Mouse (Mus musculus) ES-E14 (cell line): Measurements from ENCODE around the gene Bmp7. TPM values are rescaled to one million over a fixed set of nuclear protein-coding genes. Genes with fewer than 3 reads are reported as not detected.
A peak's percentile ranks its signal among the peaks of the same experiment; 100 is the strongest.

ENCODE experiments used
- DNase-seq: peaks from one replicate; pipeline ENCODE4 v3.0.0-alpha.2; 2013; ENCODE audit warnings: low read depth, low spot score
- H3K27ac ChIP-seq: 2 replicates; pipeline ENCODE4 v1.5.1; 2012; ENCODE audit warnings: low read depth, mild to moderate bottlenecking, low read length, moderate library complexity, mixed read lengths; ENCODE audit not compliant: poor library complexity, insufficient read depth, severe bottlenecking
- H3K36me3 ChIP-seq: 2 replicates; pipeline ENCODE4 v1.6.1; 2012; ENCODE audit warnings: mild to moderate bottlenecking, low read length, moderate library complexity, mixed read lengths; ENCODE audit not compliant: control insufficient read depth, poor library complexity, insufficient read depth, severe bottlenecking
- H3K4me1 ChIP-seq, 2 experiments: fragments of 150-350 bp in 1 of 2; sonication (generic) in 1 of 2; 2 replicates each; pipeline ENCODE4 v1.6.1; 2012; ENCODE audit warnings: low read length in 2 of 2, mild to moderate bottlenecking in 1 of 2, mixed read lengths in 1 of 2; ENCODE audit not compliant: control insufficient read depth in 2 of 2, insufficient read depth in 2 of 2, poor library complexity in 1 of 2
- H3K4me3 ChIP-seq, 2 experiments: fragments of 150-350 bp in 1 of 2; sonication (generic) in 1 of 2; 2 replicates each; pipeline ENCODE4 v1.5.1; 2012; ENCODE audit warnings: low read length in 2 of 2, low read depth in 1 of 2, mild to moderate bottlenecking in 1 of 2, mixed read lengths in 1 of 2; ENCODE audit not compliant: insufficient read depth in 1 of 2, poor library complexity in 1 of 2, severe bottlenecking in 1 of 2
- H3K9ac ChIP-seq: 2 replicates; pipeline ENCODE4 v1.6.1; 2012; ENCODE audit warnings: low read depth, mild to moderate bottlenecking, low read length, mixed read lengths; ENCODE audit not compliant: poor library complexity, insufficient read depth, severe bottlenecking
- H3K9me3 ChIP-seq: fragments of 150-350 bp; sonication (generic); 2 replicates; pipeline ENCODE4 v1.6.1; 2012; ENCODE audit warnings: low read depth, mild to moderate bottlenecking, low read length; ENCODE audit not compliant: control insufficient read depth, insufficient read depth
- CHD2 ChIP-seq: IDR thresholded peaks from 2 replicates; pipeline ENCODE4 v1.6.1; 2014; ENCODE audit warnings: mild to moderate bottlenecking, low read depth, low read length, inconsistent platforms
- HCFC1 ChIP-seq: IDR thresholded peaks from 2 replicates; pipeline ENCODE4 v1.6.1; 2012; ENCODE audit warnings: low read length, inconsistent platforms, borderline replicate concordance; ENCODE audit not compliant: insufficient read depth
- MAFK ChIP-seq: IDR thresholded peaks from 2 replicates; pipeline ENCODE4 v1.6.1; 2014; ENCODE audit warnings: mild to moderate bottlenecking, low read depth, low read length, inconsistent platforms; ENCODE audit not compliant: insufficient read depth
- ZC3H11A ChIP-seq: IDR thresholded peaks from 2 replicates; pipeline ENCODE4 v1.6.1; 2012; ENCODE audit warnings: low read depth, mild to moderate bottlenecking, inconsistent platforms, low read length, borderline replicate concordance
- ZNF384 ChIP-seq: IDR thresholded peaks from 2 replicates; pipeline ENCODE4 v1.6.1; 2012; ENCODE audit warnings: low read depth, low read length, inconsistent platforms
- in situ Hi-C, 2 experiments: fragments of 600-800 bp; cut with MboI; formaldehyde crosslinking; loops; one replicate each; pipeline ENCODE4 v1.15.1; 2025; ENCODE audit warnings: low sequenced_read_pairs in 2 of 2, inconsistent platforms in 1 of 2; ENCODE audit not compliant: unreplicated experiment in 2 of 2
- total RNA-seq: library from RNA; depleted of rRNA; stranded (reverse); fragments of 300-350 nt; gene quantifications from 2 replicates; pipeline ENCODE4 v1.2.3, GENCODE M21; 2012; rRNA removed

Gene Bmp7
- 1.4 and 2.3 TPM in 2 replicates for total RNA-seq

DNA sequence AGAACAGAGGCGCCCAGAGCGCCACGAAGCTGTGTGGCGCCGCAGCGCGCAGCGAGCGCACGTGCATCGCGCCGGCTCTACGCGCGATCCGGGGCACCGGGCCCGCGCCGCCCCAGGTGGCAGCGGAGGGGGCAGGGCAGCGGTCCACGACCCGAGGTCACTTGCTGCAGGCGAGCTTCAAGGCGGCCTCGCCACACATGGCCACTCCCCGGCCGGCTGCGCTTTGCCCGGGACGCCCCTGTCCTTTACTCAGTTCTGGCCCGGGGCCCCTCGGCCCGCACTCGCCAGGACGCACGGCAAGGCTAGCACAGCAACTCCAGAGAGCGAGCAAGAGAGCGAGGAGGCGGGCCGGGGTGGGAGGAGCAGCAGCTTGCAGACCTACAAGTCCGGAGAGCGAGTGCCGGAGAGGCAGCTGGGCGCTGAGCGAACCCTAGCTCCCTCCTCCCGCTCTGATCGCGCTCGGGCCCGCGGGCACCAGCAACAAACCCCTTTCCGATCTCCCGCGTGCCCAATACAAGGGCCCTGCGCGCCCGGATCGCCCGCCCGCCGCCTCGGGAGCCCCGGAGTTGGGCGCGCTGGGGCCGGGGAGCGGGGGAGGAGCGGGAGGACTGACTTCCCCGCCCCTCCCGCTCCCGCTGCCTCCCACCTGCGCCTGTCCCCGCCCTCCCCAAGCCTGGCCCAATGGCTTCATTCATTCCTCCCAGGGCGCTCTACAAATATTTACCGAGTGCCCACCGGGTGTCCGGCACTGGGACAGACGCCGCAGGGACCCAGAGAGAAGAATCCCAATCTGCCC lies at the start of gene Bmp7:
Gene Bmp7, minus strand, starts transcription at position 319 of the 796 bp plus-strand sequence.
- Histone ChIP-seq H3K9ac (peak within 1 kb of the TSS; percentile 63), H3K27ac (no peak within 1 kb of the TSS), H3K4me3 (peak within 1 kb of the TSS; percentile 76 to 85), H3K9me3 (no peaks in the 10 kb centered on the region), H3K4me1 (peaks cover 0 to 16% of the 10 kb centered on the region in 2 experiments; a peak in 1 of 4 replicates), H3K36me3 (no peaks in the 10 kb centered on the region)
- DNase-seq = peak; percentile 81
- in situ Hi-C loops = no loop called here
- TF ChIP-seq HCFC1 (no peak), ZNF384 (no peak), CHD2 (no peak), ZC3H11A (no peak), MAFK (no peak)

DNA sequence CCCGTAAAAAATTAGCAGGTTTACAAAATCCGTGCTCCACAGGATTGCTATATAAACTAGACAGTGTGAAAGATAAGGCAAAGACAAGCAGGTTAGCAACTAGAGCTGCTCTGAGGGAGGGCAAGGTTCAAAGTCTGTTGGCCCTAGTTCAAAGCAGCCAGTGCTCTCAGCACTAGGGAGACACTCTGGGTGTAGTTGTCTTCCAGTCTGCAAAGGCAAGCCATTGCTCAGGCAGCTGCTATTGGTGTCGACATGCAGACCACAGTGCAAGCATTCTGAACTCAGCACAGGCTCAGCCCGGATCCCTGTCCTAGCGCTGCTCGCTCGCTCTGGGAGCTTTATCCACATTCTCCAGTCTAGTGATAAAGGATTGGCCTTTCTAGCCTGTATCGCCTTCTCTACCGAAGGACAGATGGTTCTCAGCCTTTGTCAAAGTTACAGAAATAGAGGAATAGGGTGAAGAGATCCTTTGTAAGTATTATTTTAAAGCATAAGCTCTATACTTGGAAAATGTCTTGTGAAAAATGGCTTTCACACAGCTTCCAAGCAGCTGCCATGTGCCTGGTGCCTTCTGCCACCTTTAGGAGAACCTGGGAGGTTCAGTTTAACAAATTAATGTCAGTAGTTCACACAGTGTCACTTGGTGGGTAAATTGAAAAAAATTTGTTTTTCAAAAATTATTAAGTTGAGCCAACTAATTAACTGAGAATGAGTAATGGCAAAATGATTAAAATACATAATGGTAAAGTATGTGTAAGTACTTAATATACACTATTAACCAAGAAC lies 42.8 kb upstream of the Bmp7 start:
- Histone ChIP-seq H3K36me3 (no peaks in the 10 kb centered on the region), H3K9ac (no peak overlapping the region), H3K9me3 (no peaks in the 10 kb centered on the region), H3K27ac (no peak overlapping the region), H3K4me3 (no peak overlapping the region), H3K4me1 (no peaks in the 10 kb centered on the region)
- in situ Hi-C loops = no loop called here
- no peak for DNase-seq
- no peak for TF ChIP-seq ZNF384

DNA sequence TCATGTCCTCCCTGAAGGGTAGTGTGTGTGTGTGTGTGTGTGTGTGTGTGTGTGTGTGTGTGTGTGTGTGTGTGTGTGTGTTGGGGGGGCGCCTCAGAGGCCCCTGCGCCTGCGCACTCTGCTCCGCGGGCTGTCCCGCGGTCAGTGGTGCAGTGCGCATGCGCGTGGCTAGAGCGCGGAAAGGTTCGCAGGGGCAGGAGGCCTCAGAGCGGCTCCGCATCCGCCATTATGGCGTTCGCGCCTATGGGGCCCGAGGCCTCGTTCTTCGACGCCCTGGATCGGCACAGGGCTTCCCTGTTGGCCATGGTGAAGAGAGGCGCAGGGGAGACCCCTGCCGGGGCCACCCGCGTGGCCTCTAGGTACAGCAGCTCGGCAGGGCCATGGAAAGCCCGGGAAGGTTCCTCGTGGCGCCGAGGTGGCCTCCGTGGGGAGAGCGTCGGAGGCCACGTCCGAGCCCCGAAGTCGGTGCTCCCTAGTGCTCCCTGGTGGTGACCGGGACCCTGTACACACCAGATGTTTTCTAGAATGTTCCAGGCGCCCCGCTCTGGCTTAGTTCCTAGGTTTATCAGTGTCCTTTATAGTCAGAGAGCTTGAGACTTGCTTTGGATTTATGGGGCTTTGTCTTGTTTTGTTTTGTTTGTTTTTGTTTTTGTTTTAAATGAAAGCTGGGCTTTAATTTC lies 39.7 kb upstream of the Bmp7 start:
- peaks cover 0 to 7% of the 10 kb centered on the region in 2 experiments; a peak in 1 of 4 replicates for H3K4me1 ChIP-seq
- no peak overlapping the region for H3K9ac ChIP-seq
- no peak overlapping the region for H3K27ac ChIP-seq
- H3K9me3 ChIP-seq = no peaks in the 10 kb centered on the region
- TF ChIP-seq CHD2 = no peak
- TF ChIP-seq HCFC1 = no peak
- no peak for TF ChIP-seq MAFK
- TF ChIP-seq ZC3H11A = no peak
- TF ChIP-seq ZNF384 = no peak
- DNase-seq = peak; percentile 54
- H3K4me3 ChIP-seq = no peak overlapping the region
- in situ Hi-C loops = no loop called here
- no peaks in the 10 kb centered on the region for H3K36me3 ChIP-seq

DNA sequence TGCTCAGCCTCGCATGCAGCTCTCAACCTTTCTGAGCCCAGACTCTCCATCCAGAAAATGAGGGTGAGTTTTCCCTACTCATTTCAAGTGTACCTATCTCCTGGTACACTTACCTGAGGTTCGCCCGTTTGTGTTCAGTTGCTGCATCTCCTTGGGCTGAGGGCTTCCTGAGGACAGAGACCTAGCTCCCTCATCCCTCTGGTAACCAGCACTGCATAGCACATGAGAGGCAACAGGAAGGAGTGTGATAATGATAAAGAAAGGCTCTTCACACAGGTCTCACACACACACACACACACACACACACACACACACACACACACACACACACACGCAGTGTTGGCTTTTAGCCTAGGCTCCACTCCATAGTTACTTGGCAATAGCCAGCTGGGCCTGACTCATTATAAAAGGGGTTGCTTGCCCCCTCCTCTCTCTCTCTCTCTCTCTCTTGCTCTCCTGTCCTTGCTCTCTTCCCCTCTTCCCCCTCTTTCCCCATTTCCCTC lies 38.1 kb upstream of the Bmp7 start:
- no peak overlapping the region for H3K9ac ChIP-seq
- no peak for TF ChIP-seq ZNF384
- TF ChIP-seq ZC3H11A = no peak
- no peak for TF ChIP-seq HCFC1
- no peak for TF ChIP-seq CHD2
- no peaks in the 10 kb centered on the region for H3K9me3 ChIP-seq
- H3K4me3 ChIP-seq = no peak overlapping the region
- H3K4me1 ChIP-seq = peaks cover 0 to 7% of the 10 kb centered on the region in 2 experiments; a peak in 1 of 4 replicates
- no peak for DNase-seq
- no peaks in the 10 kb centered on the region for H3K36me3 ChIP-seq
- in situ Hi-C loops = no loop called here
- no peak overlapping the region for H3K27ac ChIP-seq
